Mouse (Mus musculus): ENCODE results near the gene Fam78b. TPM values are rescaled to one million over a fixed set of nuclear protein-coding genes. Genes with fewer than 3 reads are reported as not detected.

Fam78b gene
- total RNA-seq, 2 experiments from 2014 or later, result 24.5 to 26.9 TPM

GRCm38 (mm10) chr1:167034435-167034834, 33.2 kb downstream of the Fam78b start:
- no peak for DNase-seq

- DNase-seq, result no peak
Observed at GRCm38 (mm10) chr1:167042558-167042957, 41.3 kb downstream of the Fam78b start.

GRCm38 (mm10) chr1:167046169-167046927, 45.1 kb downstream of the Fam78b start:
- no peak for DNase-seq

DNA sequence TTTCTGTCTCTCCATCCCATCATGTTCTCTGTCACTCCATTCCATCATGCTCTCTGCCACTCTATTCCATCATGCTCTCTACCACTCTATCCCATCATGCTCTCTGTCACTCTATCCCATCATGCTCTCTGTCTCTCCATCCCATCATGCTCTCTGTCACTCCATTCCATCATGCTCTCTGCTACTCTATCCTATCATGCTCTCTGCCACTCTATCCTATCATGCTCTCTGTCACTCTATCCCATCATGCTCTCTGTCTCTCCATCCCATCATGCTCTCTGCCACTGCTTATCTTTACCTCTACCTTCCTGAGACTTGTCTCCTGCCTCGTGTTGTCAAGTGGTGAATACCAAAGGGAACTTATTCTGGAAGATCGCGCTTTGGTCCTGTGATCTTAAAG, 49.6 kb downstream of the Fam78b start:
- DNase-seq, result no peak

- DNase-seq, result no peak
Observed at GRCm38 (mm10) chr1:167054029-167054428, 52.8 kb downstream of the Fam78b start.

DNA sequence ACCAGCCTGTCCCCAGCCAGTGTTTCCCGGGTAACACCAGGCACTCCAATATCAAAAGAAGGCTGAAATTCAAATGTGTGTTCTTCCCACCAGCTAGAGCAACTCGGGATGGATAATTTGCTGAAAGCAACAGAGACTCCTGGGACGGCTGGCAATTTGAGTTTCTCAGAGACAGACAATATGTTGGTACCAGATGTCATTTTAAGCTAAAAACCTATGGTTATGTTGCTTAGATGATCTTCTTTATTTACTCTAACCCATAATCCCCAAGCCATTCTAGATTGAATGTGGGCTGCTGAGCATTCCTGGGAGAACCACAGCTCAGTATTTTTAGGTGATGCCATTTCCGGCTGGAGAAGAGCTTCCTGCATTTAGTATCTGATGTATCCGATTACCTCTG, 56.3 kb downstream of the Fam78b start:
- DNase-seq, result no peak

- DNase-seq, result no peak
Observed at GRCm38 (mm10) chr1:167059550-167060285, 58.5 kb downstream of the Fam78b start.

DNA sequence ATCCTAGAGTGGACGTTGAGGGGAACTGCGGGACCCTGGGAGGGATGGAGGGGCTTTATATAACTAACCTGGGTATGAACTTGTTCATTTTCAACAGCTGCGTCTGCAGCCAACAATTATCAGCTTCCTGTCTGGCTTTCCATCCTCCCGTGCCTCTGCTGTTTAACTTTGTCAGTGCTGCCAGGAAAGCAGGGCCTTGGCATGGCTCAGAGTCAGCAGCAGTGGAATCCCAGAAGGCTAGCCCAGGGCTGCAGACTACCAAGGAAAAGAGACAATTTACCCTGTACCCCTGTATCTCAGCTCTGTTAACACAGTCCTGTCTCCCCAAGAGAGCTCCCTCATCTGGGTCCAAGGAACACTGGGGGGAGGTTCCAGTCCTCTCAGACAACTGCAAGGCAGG, 62.8 kb downstream of the Fam78b start:
- DNase-seq, result no peak

DNA sequence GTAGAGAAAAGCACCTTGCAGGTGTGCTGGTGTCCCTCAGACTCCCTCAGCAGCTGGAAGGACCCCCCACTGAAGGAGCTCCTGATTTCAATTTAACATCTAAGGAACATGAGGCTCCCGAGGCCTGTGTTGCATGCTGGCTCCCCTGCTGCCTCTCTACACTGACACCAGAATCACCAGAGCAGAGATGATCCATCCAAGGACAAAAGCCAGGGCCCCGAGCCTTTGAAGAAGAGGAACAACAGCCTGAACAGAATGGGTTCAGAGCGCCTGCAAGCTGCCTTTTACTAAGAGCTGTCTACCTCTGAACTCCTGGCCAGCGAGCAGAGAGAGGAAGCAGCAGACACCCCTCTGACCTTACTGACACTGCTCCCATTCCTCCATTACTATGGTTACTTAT, 64.3 kb downstream of the Fam78b start:
- no peak for DNase-seq

DNA sequence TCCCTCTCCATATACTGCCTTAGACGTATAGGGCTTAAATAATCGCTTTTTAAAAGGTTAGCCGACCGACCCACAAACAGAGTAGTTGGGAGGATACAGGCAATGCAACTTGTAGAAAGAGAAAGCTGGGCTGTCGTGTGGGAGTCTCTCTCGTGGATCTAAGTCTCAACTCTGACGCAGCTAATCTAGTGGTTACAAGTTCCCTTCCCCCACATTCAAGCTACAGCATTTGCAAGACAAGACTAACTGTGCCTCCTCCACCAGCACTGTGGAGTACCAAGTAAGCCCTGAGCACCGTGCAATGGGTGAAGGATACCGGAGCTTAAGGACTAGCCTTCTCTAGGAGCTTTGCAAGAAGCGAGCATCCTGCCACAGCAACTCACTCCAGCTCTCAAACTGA, 64.8 kb downstream of the Fam78b start:
- DNase-seq, result no peak

DNA sequence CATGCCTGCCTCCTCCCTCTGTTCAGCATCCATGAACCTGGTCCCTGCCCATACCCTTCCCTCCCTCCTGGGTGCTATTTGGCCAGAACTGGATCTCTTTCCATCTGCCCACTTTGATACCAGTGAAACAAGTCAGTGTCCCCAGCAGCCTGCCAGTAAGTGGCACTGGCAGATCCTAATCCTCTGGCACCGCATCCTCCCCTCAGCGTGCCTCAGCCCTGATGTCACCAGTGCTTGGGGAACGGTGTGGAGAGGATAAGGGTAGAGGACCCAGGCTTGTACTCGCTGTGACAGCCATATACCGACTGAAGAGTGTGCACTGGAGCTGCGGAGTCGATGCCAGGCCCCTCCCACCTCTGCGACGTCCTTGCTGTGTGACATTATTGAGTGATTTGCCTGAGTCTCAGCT, 65.7 kb downstream of the Fam78b start:
- no peak for DNase-seq

DNA sequence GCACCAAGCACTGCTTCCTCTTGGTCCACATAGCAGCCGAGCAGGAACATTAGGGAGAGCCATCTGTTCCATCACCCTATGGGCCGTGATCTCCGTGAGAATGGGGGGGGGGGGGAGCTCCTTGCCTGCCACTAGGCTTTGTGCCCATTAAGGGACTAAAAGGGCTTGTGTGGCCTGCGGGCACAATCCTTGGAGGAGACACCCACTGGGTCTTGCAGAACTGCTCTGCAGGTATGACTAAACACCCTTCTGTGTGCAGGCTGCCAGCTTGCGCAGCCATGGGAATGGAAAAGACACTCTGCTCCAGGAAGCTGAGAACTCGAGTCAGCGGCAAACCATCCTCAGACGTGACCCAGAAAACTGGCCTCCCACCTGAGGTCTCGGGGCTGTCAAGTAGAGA, 68.5 kb downstream of the Fam78b start:
- no peak for DNase-seq

- DNase-seq, result no peak
Observed at GRCm38 (mm10) chr1:167070306-167070705, 69.1 kb downstream of the Fam78b start.

- DNase-seq, result no peak
Observed at GRCm38 (mm10) chr1:167075726-167076125, 74.5 kb downstream of the Fam78b start.

DNA sequence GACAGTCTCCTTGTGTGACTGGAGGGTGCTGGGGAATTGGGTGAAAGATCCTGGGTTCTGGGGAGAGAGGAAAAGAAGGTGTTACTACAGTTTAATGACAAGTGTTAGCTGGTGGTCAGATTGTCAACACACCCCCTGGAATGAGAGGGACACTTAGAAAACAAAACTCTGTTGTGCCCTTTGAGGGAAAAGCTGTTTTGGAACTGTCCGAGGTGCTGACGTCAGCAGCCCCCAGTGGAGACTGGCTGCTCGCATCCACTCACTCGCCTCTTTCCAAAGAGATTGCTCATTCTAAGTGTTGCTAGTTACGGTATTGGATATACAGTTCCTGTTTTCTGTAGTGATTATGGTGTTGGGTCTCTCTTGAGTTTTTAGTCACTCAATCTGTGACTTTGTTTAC, 78.3 kb downstream of the Fam78b start:
- DNase-seq, result no peak

DNA sequence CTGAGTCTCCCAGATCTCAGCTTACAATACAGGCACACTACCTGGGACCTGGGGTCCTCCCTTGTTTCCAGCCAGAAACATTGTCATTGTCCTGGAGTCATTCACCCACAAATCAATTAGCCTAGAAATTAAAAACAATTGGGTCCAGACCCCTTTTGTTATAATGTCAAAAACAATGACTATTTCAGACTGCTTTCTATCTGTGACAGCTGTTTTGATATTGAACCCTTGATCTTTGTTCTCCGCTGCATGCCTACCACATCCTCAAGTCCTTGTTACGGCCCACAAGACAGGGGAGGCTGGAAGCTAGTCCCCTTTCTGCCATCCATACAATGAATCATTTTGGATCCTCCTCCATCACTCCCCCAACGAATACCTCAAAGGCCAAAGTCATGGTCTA, 80.7 kb downstream of the Fam78b start:
- DNase-seq, result no peak

GRCm38 (mm10) chr1:167082506-167083100, 81.4 kb downstream of the Fam78b start:
- DNase-seq, result no peak

DNA sequence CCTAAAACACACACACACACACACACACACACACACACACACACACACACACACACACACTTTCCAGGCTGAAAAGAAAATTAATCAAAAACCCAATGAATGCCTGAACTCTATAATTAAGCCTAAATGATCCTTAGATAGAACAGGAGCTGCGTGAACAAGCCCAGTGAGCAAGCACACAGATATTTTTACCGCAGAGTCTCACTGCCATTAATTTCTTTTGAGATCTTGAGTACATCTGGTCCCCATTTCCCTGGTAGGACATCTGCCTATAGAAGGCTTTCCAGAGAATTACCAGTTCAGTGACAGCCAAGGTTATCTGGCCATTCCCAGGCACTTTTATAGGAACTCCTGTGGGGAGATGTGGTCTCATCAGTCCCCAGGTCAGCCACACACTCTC, 82.0 kb downstream of the Fam78b start:
- no peak for DNase-seq

DNA sequence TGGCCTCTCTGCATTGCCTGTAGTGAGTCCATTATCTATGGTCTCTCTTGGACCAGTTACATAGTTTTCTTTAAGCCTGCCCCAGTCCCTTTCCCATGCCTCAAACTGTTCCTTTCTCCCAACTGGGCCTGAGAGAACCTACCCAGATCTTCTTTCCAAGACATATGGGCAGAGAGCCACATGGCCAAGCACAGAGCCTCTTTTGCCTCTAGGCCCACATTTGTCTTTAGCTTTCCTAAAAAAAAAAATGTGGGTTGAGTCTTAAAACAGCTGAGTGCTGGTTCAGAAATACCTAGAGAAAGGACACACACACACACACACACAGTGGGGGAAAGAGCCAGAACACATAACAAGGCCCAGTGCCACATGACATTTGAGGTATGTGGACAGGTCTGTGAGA, 83.1 kb downstream of the Fam78b start:
- no peak for DNase-seq

DNA sequence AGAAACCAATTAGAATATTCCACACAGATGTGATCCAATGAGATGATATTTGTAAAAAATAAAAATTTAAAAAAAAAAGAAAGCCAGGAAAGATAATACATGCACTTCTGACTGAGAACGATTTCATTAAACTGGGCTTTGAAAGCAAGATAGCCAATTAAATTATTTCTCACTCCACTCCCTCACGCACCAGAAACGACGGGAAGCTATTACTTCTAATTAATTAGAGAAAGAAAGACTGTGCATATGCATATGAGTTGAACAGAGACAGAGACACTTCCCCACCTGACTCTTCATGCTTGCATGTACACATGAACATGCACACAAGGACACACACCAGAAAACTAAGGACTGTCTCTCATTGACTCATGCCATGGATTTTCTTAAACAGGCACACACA, 84.2 kb downstream of the Fam78b start:
- no peak for DNase-seq

DNA sequence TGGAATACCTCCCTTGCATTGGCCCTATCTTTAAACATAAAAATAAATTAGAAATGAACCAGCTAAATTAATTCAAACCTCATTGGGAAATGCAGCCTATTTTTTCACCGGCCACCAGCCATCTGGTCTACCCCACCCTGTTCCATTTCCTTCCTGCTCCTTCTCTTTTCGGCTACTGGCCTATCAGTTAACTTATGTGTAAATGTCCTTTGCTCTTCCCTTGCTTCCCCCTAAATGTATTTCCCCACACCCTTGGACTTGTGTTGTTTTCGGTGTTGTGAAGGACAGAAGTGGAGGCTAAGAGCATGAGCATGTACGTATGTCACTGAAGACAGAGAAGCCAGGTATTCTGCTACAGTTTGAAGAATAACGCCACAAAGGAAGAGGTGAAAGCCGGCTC, 89.2 kb downstream of the Fam78b start:
- no peak for DNase-seq

- DNase-seq, result no peak
Observed at GRCm38 (mm10) chr1:167093551-167093950, 92.3 kb downstream of the Fam78b start.

- no peak for DNase-seq
Observed at GRCm38 (mm10) chr1:167094589-167095148, 93.5 kb downstream of the Fam78b start.
